ENCODE assay signal across 35 mouse cellular contexts in the genomic region with DNA sequence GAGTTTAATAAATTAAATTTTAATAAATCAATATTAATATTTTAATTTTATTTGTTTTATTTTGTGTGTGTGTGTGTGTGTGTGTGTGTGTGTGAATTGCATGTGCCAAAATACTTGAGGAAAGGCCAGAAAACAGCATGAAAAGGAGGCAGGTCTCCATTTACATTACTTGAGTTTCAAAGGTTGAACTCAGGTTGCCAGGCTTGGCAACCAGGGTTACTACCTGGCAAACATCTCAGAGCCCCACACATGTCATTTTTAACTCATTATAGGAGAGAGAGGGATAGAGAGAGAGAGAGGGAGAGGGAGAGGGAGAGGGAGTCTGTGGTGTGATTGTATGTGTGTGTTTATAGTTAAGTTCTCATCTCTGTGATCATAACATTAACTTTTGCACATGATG. TPM values are rescaled to one million over a fixed set of nuclear protein-coding genes. Genes with fewer than 3 reads are reported as not detected.
"Had no signal": no experiment of that assay in that cellular context is flagged by ENCODE, and none has a peak within 500 bp of the region (broad histone marks: within the 10 kb centered on the region; RNA-seq: fewer than 3 reads in every experiment).

No protein-coding gene starts in this region.

- ATAC-seq: liver, embryonic 12.5 days; liver, postnatal 0 days; lung, postnatal 0 days; midbrain, embryonic 13.5 days; midbrain, embryonic 15.5 days; midbrain, embryonic 16.5 days had no signal

- H3K27ac ChIP-seq: limb, embryonic 10.5 days; limb, embryonic 12.5 days; limb, embryonic 13.5 days; limb, embryonic 15.5 days; liver, embryonic 12.5 days; liver, embryonic 13.5 days; liver, embryonic 14.5 days; liver, embryonic 15.5 days; lung, embryonic 15.5 days; macrophage; midbrain, embryonic 10.5 days; midbrain, embryonic 12.5 days; midbrain, embryonic 13.5 days; midbrain, embryonic 15.5 days; neural tube, embryonic 12.5 days had no signal

- H3K4me3 ChIP-seq: limb, embryonic 10.5 days; limb, embryonic 12.5 days; limb, embryonic 13.5 days; limb, embryonic 15.5 days; liver, embryonic 12.5 days; liver, embryonic 13.5 days; liver, embryonic 15.5 days; lung, embryonic 15.5 days; megakaryocyte, embryonic 14.5 days; midbrain, embryonic 10.5 days; midbrain, embryonic 12.5 days; midbrain, embryonic 13.5 days; midbrain, embryonic 15.5 days; myocyte; neural tube, embryonic 12.5 days had no signal

- DNase-seq: left cerebral cortex, postnatal 4 days; liver; liver, embryonic 13.5 days; liver, postnatal 0 days; lung, adult 18-20 months; lung, adult 2 months; lung, embryonic 14.5 days; lung, postnatal 10 days; lung, postnatal 14 days; lung, postnatal 36 days; lung, postnatal 4 days; midbrain, embryonic 14.5 days had no signal

- H3K27me3 ChIP-seq: limb, embryonic 13.5 days; limb, embryonic 15.5 days; liver, embryonic 12.5 days; liver, embryonic 13.5 days; liver, embryonic 15.5 days; lung, embryonic 15.5 days; megakaryocyte, embryonic 14.5 days; midbrain, embryonic 12.5 days; midbrain, embryonic 13.5 days; midbrain, embryonic 15.5 days; neural tube, embryonic 12.5 days had no signal

- H3K36me3 ChIP-seq: limb, embryonic 10.5 days; limb, embryonic 12.5 days; limb, embryonic 13.5 days; limb, embryonic 15.5 days; liver, embryonic 12.5 days; liver, embryonic 13.5 days; liver, embryonic 15.5 days; lung, embryonic 15.5 days; midbrain, embryonic 10.5 days; midbrain, embryonic 12.5 days; midbrain, embryonic 13.5 days; midbrain, embryonic 15.5 days; neural tube, embryonic 12.5 days had no signal

- H3K9me3 ChIP-seq: limb, embryonic 10.5 days; limb, embryonic 12.5 days; limb, embryonic 13.5 days; limb, embryonic 15.5 days; liver, embryonic 12.5 days; liver, embryonic 13.5 days; liver, embryonic 15.5 days; lung, embryonic 15.5 days; megakaryocyte, embryonic 14.5 days; midbrain, embryonic 10.5 days; midbrain, embryonic 12.5 days; midbrain, embryonic 13.5 days; midbrain, embryonic 15.5 days; neural tube, embryonic 12.5 days had no signal

- H3K9ac ChIP-seq: limb, embryonic 12.5 days; limb, embryonic 13.5 days; limb, embryonic 15.5 days; liver, embryonic 12.5 days; liver, embryonic 13.5 days; liver, embryonic 14.5 days; liver, embryonic 15.5 days; liver, postnatal 0 days; lung, embryonic 14.5 days; lung, embryonic 15.5 days; midbrain, embryonic 12.5 days; midbrain, embryonic 13.5 days; midbrain, embryonic 15.5 days; neural tube, embryonic 12.5 days had no signal

- H3K4me2 ChIP-seq: limb, embryonic 12.5 days; limb, embryonic 13.5 days; limb, embryonic 15.5 days; liver, embryonic 11.5 days; liver, embryonic 12.5 days; liver, embryonic 13.5 days; liver, embryonic 15.5 days; lung, embryonic 14.5 days; lung, embryonic 15.5 days; midbrain, embryonic 11.5 days; midbrain, embryonic 12.5 days; midbrain, embryonic 13.5 days; midbrain, embryonic 15.5 days; neural tube, embryonic 12.5 days had no signal

- H3K4me1 ChIP-seq: limb, embryonic 10.5 days; limb, embryonic 12.5 days; limb, embryonic 13.5 days; limb, embryonic 15.5 days; liver, embryonic 12.5 days; liver, embryonic 13.5 days; liver, embryonic 15.5 days; lung, embryonic 15.5 days; megakaryocyte, embryonic 14.5 days; midbrain, embryonic 10.5 days; midbrain, embryonic 12.5 days; midbrain, embryonic 13.5 days; midbrain, embryonic 15.5 days; neural tube, embryonic 12.5 days had no signal

RNA-seq across cellular contexts. Expression of gene Epha3, which starts 26.5 kb away (rescaled TPM):
- total RNA-seq: megakaryocyte progenitor cell, adult 5-6 weeks; megakaryocyte-erythroid progenitor cell, adult 5-6 weeks; monocyte, adult 5-6 weeks had no signal
- polyA plus RNA-seq: macrophage had no signal
